Mouse (Mus musculus): Measurements from ENCODE around the gene Ulk4.

- no peak for TF ChIP-seq CTCF (IDR thresholded peaks at IDR 0.05; ENCODE audit: low read depth)
- TF ChIP-seq EP300 (IDR thresholded peaks at IDR 0.05; ENCODE audit: low read depth) = no peak
Observed at GRCm38 (mm10) chr9:121023526-121024264, 253.3 kb downstream of the Ulk4 start.

Data from liver, postnatal 0 days (tissue).